Mouse (Mus musculus): ENCODE results near the gene Map1s. TPM values are rescaled to one million over a fixed set of nuclear protein-coding genes. Genes with fewer than 3 reads are reported as not detected.
"Not testable (repeated sequence)": the region's sequence is repeated elsewhere in the genome, so short reads cannot be mapped to it uniquely, and the experiment has no call there.

The Map1s gene
- polyA plus RNA-seq, 1 experiment from 2014 or later = 26.0 TPM

DNA sequence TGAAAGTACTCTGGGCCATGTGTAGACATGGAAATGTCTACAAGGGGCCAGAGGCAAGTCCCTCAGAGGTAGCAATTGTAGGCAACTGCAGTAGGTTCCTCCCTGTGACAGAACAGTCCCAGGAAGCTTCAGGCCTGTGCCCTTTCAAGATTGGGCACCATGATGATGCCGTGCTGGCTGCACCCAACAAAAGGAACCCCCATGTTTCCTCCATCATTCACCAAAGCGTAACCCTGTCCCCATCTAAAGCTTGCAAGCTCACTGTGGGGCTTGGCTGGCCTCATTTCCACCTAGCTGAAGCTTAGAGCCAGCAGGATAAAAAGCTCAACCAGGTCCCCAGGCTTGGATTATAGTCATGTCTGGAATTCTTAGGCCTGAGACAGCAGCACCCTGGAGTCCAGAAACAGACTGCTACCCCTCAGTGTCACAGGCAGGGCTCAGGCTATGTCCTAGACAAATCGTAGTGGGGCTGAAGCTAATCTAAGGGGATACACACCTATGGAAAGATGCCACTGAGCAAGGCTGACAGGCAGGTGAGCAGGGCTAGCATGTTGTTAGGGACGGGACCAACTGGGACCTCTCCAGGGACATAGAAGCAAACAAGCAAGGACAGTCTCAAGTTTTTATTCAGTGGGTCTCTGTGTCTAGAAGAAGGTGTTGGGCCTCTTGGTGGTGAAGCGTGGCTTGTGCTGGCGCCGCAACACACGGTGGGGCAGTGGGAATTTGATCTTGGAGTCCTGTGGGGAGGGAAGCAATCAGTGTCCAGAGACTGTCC is 10.8 kb upstream of the Map1s start:
- Histone ChIP-seq H3K9ac (ENCODE audit: low read depth, low read length) (no peak overlapping the region), H3K27me3 (ENCODE audit: control insufficient read depth, insufficient read depth, low read length) (peaks cover 46% of the 10 kb centered on the region), H3K4me1 (ENCODE audit: control insufficient read depth, insufficient read depth, low read length) (peaks cover 17% of the 10 kb centered on the region), H3K27ac (ENCODE audit: low read depth, low read length) (no peak overlapping the region), H3K4me3 (ENCODE audit: low read depth, low read length) (no peak overlapping the region), H3K36me3 (ENCODE audit: control insufficient read depth, insufficient read depth, low read length) (peaks cover 18% of the 10 kb centered on the region), H3K9me3 (replicated peaks; ENCODE audit: control insufficient read depth, low read length) (no peaks in the 10 kb centered on the region), H3K4me2 (no peak overlapping the region; the same call in 1 of the 2 replicates)
- no peak for ATAC-seq (replicated peaks; ENCODE audit: insufficient number of reproducible peaks, low FRiP score, low TSS enrichment)
- WGBS (ENCODE audit: insufficient replicate concordance) = 89% methylated on average over 8 of the region's 8 CpGs

DNA sequence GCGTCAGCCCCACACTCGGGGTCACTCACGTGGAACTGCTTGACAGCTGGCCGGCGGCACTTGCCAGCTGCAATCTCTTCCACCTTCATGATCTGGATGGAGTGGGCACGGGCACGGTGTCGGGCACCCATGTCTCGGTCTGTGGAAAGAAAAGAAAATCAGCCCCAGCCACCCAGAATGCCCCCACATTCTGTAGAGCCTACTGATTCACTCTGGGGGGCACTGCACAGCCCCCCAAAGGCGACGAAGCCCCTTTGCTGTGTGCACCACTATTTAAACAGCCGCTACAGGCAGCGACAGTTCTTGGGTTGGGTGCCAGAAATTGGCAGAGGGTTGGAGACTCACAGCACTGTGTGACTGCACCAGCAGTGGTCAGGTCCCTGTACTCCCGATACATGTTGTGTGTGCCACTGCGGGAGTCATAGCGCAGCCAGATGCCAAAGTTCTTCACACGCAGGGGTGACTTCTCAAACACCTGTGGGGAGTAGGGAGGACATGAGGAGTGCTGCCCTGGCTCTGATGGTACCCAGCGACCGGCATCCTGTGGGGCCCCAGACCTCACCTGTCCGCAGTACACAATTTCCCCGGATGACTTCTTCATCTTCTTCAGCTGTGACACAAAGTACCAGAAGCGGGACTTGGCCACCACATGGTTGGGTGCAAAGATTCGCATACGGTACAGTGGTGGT is 10.0 kb upstream of the Map1s start:
- H3K9ac ChIP-seq (ENCODE audit: low read depth, low read length) = peak overlapping the region; percentile 89

DNA sequence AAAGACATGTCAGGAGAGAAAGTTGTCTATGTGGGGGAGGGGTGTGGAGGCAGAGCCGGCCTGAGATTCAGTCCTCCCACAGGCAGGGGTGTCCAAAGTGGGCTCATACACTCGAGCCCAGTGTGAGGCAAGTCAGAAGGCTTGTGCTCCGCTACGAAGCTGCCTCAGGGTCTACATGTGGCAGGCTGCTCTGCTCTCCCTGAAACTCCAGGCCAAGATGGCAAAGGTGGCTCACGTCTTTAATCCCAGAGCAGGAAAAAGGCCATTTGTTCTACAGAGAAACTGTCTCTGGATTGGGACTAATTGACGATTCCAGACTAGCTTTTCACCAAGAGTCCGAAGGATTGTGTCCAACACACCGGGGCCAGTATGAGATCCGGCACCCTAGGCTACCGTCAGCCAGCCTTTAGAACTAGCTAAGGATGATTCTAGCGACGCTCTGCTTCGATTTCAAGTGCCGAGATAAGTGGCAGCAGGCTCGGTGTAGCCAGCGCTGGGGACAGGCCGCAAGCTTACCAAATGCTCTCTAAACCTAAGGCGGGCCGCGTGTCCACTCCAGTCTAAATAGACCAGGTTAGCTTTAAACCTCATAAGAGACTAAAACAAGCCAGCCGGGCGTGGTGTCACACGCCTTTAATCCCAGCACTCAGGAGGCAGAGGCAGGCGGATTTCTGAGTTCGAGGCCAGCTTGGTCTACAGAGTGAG is 9.3 kb upstream of the Map1s start:
- H3K9me3 ChIP-seq (replicated peaks; ENCODE audit: control insufficient read depth, low read length) = no peaks in the 10 kb centered on the region
- H3K4me3 ChIP-seq (ENCODE audit: low read depth, low read length) = peak overlapping the region; percentile 91
- peak overlapping the region; percentile 80 for H3K27ac ChIP-seq (ENCODE audit: low read depth, low read length)
- peaks cover 17% of the 10 kb centered on the region for H3K4me1 ChIP-seq (ENCODE audit: control insufficient read depth, insufficient read depth, low read length)
- WGBS (ENCODE audit: insufficient replicate concordance) = 2% methylated on average over 25 of the region's 25 CpGs
- no peak for ATAC-seq (replicated peaks; ENCODE audit: insufficient number of reproducible peaks, low FRiP score, low TSS enrichment)
- peak overlapping the region; percentile 97 for H3K4me2 ChIP-seq
- peaks cover 31% of the 10 kb centered on the region for H3K27me3 ChIP-seq (ENCODE audit: control insufficient read depth, insufficient read depth, low read length)
- H3K36me3 ChIP-seq (ENCODE audit: control insufficient read depth, insufficient read depth, low read length) = peaks cover 18% of the 10 kb centered on the region
- peak overlapping the region; percentile 89 for H3K9ac ChIP-seq (ENCODE audit: low read depth, low read length)

More for the DNA sequence above, 10.0 kb upstream of the Map1s start:
- Histone ChIP-seq H3K36me3 (ENCODE audit: control insufficient read depth, insufficient read depth, low read length) (peaks cover 18% of the 10 kb centered on the region), H3K4me3 (ENCODE audit: low read depth, low read length) (peak overlapping the region; percentile 91), H3K27me3 (ENCODE audit: control insufficient read depth, insufficient read depth, low read length) (peaks cover 39% of the 10 kb centered on the region), H3K4me1 (ENCODE audit: control insufficient read depth, insufficient read depth, low read length) (peaks cover 17% of the 10 kb centered on the region), H3K4me2 (peak overlapping the region; percentile 97)
- H3K27ac ChIP-seq (ENCODE audit: low read depth, low read length); ATAC-seq (replicated peaks; ENCODE audit: insufficient number of reproducible peaks, low FRiP score, low TSS enrichment); H3K9me3 ChIP-seq (replicated peaks; ENCODE audit: control insufficient read depth, low read length): not testable (repeated sequence)
- 86% methylated on average over 24 of the region's 24 CpGs for WGBS (ENCODE audit: insufficient replicate concordance)

DNA sequence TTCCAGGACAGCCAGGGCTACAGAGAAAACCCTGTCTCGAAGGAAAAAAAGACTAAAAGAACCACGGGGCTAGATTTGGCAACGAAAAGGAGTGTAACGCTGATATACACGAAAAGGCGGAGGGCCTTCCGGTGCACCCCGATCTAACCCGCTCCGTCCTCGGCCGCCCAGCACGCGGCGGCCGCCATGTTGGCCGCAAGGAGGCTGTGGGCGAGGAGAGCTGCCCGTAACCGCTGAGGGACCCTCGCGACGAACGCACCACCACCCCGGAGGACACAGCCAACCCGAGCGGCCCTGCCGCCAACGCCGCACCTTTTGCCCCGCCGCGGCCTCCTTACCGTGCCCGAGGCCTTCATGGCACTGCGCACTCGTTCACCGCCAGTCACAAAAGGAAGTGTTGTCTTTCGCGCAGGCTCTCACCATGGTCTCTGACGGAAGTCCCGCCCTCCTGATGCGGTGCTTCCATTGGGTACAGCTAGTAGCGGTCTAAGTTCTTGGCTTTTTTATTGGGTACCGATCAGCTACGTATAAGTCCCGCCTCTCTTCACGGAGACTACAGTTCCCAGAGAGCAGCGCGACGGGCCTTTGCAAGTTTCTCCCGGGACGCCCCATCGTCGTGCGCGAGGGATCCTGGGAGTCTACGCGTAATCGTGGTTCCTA is 8.6 kb upstream of the Map1s start, which contains the start of gene Rpl18a:
TSS of gene Rpl18a (minus strand) at position 392 of the 660 bp plus-strand sequence.
- Histone ChIP-seq H3K36me3 (ENCODE audit: control insufficient read depth, insufficient read depth, low read length) (peaks cover 18% of the 10 kb centered on the region), H3K27ac (ENCODE audit: low read depth, low read length) (peak within 1 kb of the TSS; percentile 80), H3K4me1 (ENCODE audit: control insufficient read depth, insufficient read depth, low read length) (peaks cover 16% of the 10 kb centered on the region), H3K9me3 (replicated peaks; ENCODE audit: control insufficient read depth, low read length) (no peaks in the 10 kb centered on the region), H3K9ac (ENCODE audit: low read depth, low read length) (peak within 1 kb of the TSS; percentile 91), H3K27me3 (ENCODE audit: control insufficient read depth, insufficient read depth, low read length) (peaks cover 24% of the 10 kb centered on the region), H3K4me2 (peak within 1 kb of the TSS; percentile 97), H3K4me3 (ENCODE audit: low read depth, low read length) (peak within 1 kb of the TSS; percentile 91)
- ATAC-seq (replicated peaks; ENCODE audit: insufficient number of reproducible peaks, low FRiP score, low TSS enrichment) = peak; percentile 95
- 0% methylated on average over 49 of the region's 60 CpGs for WGBS (ENCODE audit: insufficient replicate concordance)

DNA sequence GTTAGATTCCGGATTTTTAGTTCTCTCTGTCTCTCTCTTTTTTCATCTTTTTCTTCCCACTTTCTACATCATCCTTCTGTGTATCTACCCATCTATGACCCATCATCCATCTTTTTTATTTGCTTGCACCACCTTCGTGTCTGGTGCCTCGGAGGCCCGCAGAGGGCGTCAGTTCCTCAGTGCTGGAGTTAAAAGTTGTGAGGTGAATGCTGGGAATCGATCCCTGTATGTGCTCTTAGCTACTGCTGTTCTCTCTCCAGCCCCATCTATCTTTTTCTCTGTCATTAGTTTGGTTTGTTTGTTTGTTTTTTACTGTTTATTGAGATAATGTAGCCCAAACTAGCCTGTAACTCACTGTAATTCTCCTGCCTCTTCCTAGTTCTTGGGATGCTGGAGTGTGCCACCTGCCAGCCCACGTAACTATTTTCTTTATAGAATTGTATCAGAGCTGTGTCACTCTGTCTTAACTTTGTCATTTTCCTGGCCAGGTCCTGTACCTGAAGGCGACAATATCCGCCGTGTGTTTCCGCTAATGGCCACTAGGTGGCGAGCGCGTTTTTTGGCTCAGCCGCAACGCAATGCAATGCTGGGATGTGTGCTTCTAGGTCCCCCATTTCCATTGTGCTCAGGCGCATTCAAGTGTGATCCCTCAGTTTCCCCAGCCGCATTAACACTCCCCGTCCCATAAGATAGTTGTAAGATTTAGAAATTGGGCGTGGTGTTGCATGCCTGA is 7.9 kb upstream of the Map1s start:
- peaks cover 17% of the 10 kb centered on the region for H3K27me3 ChIP-seq (ENCODE audit: control insufficient read depth, insufficient read depth, low read length)
- ATAC-seq (replicated peaks; ENCODE audit: insufficient number of reproducible peaks, low FRiP score, low TSS enrichment) = peak; percentile 27
- H3K27ac ChIP-seq (ENCODE audit: low read depth, low read length) = peak overlapping the region; percentile 78
- H3K4me2 ChIP-seq = peak overlapping the region; percentile 91
- H3K9ac ChIP-seq (ENCODE audit: low read depth, low read length) = peak overlapping the region; percentile 91
- H3K9me3 ChIP-seq (replicated peaks; ENCODE audit: control insufficient read depth, low read length) = no peaks in the 10 kb centered on the region
- under 1% methylated on average over 20 of the region's 20 CpGs for WGBS (ENCODE audit: insufficient replicate concordance)
- H3K4me3 ChIP-seq (ENCODE audit: low read depth, low read length) = peak overlapping the region; percentile 91
- H3K36me3 ChIP-seq (ENCODE audit: control insufficient read depth, insufficient read depth, low read length) = peaks cover 18% of the 10 kb centered on the region
- H3K4me1 ChIP-seq (ENCODE audit: control insufficient read depth, insufficient read depth, low read length) = peaks cover 10% of the 10 kb centered on the region

DNA sequence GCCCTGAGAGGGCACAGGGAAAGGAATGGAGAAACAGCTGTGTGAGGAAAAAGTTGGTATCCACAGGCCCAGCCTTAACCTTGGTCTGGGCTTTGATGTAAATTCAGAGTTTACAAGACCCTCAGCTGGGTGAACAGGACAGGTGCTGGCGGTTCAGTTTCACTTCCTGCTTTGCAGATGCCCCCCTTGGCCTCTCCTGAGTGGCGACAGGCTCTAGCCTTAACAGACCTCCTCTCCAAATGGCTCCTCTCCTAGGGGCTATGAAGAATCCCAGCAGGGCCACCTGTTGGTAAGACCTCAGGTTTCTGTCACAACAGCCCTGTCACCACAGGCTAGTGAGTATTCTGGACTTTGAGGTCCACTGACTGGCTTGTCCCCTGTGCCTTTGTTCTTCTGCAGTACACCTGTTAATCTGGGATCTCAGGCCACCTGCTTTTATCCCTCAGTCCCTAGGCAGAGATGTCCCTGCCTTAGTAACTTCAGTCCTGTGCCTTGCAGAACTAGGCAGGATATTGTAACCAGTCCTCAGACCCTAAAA is 7.0 kb upstream of the Map1s start:
- Histone ChIP-seq H3K4me2 (no peak overlapping the region; the same call in 1 of the 2 replicates), H3K9ac (ENCODE audit: low read depth, low read length) (peak overlapping the region; percentile 91; the same call in 1 of the 2 replicates), H3K36me3 (ENCODE audit: control insufficient read depth, insufficient read depth, low read length) (peaks cover 18% of the 10 kb centered on the region), H3K4me3 (ENCODE audit: low read depth, low read length) (no peak overlapping the region), H3K4me1 (ENCODE audit: control insufficient read depth, insufficient read depth, low read length) (peaks cover 5% of the 10 kb centered on the region), H3K9me3 (replicated peaks; ENCODE audit: control insufficient read depth, low read length) (no peaks in the 10 kb centered on the region), H3K27me3 (ENCODE audit: control insufficient read depth, insufficient read depth, low read length) (peaks cover 11% of the 10 kb centered on the region; the same call in 1 of the 2 replicates), H3K27ac (ENCODE audit: low read depth, low read length) (no peak overlapping the region)
- ATAC-seq (replicated peaks; ENCODE audit: insufficient number of reproducible peaks, low FRiP score, low TSS enrichment) = no peak
- 38% methylated on average over 2 of the region's 2 CpGs for WGBS (ENCODE audit: insufficient replicate concordance)

DNA sequence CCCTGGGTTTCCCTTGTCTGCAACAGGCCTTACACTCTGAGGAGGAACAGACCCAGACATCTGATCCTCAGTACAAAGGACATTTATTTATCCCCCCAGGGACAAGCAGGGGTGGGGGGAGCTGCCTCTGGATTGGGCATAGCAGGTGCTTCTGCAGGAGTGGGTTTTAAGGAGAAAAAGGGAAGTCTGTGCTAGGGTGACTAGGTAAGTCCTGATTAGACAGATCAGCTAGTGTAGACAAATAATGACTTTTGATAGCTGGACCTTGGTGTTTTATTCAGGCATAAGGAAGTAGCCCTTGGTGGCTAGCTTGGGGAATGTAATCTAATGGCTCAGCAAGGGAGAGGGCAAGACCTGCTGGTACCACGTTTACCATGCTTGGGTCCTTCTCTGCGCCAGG is 6.5 kb upstream of the Map1s start:
- no peaks in the 10 kb centered on the region for H3K9me3 ChIP-seq (replicated peaks; ENCODE audit: control insufficient read depth, low read length)
- H3K9ac ChIP-seq (ENCODE audit: low read depth, low read length) = no peak overlapping the region
- H3K27ac ChIP-seq (ENCODE audit: low read depth, low read length) = no peak overlapping the region
- no peak for ATAC-seq (replicated peaks; ENCODE audit: insufficient number of reproducible peaks, low FRiP score, low TSS enrichment)
- H3K36me3 ChIP-seq (ENCODE audit: control insufficient read depth, insufficient read depth, low read length) = peaks cover 13% of the 10 kb centered on the region
- no peak overlapping the region for H3K4me2 ChIP-seq
- 65% methylated on average over 2 of the region's 2 CpGs for WGBS (ENCODE audit: insufficient replicate concordance)
- no peak overlapping the region for H3K4me3 ChIP-seq (ENCODE audit: low read depth, low read length)
- peaks cover 5% of the 10 kb centered on the region for H3K4me1 ChIP-seq (ENCODE audit: control insufficient read depth, insufficient read depth, low read length)
- H3K27me3 ChIP-seq (ENCODE audit: control insufficient read depth, insufficient read depth, low read length) = peaks cover 7% of the 10 kb centered on the region; the same call in 1 of the 2 replicates
